Mouse (Mus musculus): Measurements from ENCODE around the gene Zfp850. TPM values are rescaled to one million over a fixed set of nuclear protein-coding genes. Genes with fewer than 3 reads are reported as not detected.

Zfp850 gene
- 0.55 and 0.78 TPM in 2 replicates for polyA plus RNA-seq (2015; fragmentation: Nextera tagmentation; extraction: Ambion mirVana)

GRCm38 (mm10) chr7:28013549-28014444 lies at the start of gene Zfp850:
Gene Zfp850, minus strand, starts transcription at chr7:28014115.

GRCm38 (mm10) chr7:28049476-28050409 lies 35.8 kb upstream of the Zfp850 start, which contains the start of gene Psmc4:
Gene Psmc4, minus strand, starts transcription at chr7:28050101.

GRCm38 (mm10) chr7:27978683-27979528 lies 35.0 kb downstream of the Zfp850 start, which contains the start of gene Zfp780b:
Gene Zfp780b, minus strand, starts transcription at chr7:27979171.

Other genes starting within 250 kb of the Zfp850 start
- 0.87 and 0.96 TPM in 2 replicates for gene Zfp626, start 206.9 kb downstream of the Zfp850 start, polyA plus RNA-seq (2015; fragmentation: Nextera tagmentation; extraction: Ambion mirVana)
- 2.7 and 2.9 TPM in 2 replicates for gene Zfp59, start 175.5 kb downstream of the Zfp850 start, polyA plus RNA-seq (2015; fragmentation: Nextera tagmentation; extraction: Ambion mirVana)
- gene Zfp607a, start 156.6 kb downstream of the Zfp850 start, polyA plus RNA-seq (2015; fragmentation: Nextera tagmentation; extraction: Ambion mirVana), result 1.8 TPM in 2 replicates
- 3.1 and 3.4 TPM in 2 replicates for gene Zfp974, start 84.7 kb downstream of the Zfp850 start, polyA plus RNA-seq (2015; fragmentation: Nextera tagmentation; extraction: Ambion mirVana)
- 7.2 and 7.6 TPM in 2 replicates for gene Zfp780b, start 34.9 kb downstream of the Zfp850 start, polyA plus RNA-seq (2015; fragmentation: Nextera tagmentation; extraction: Ambion mirVana)
- 179 and 196 TPM in 2 replicates for gene Psmc4, start 36.0 kb upstream of the Zfp850 start, polyA plus RNA-seq (2015; fragmentation: Nextera tagmentation; extraction: Ambion mirVana)
- gene Fcgbp, start 57.1 kb upstream of the Zfp850 start, polyA plus RNA-seq (2015; fragmentation: Nextera tagmentation; extraction: Ambion mirVana), result not detected in 2 replicates
- not detected in 2 replicates for gene 9530053A07Rik, start 115.4 kb upstream of the Zfp850 start, polyA plus RNA-seq (2015; fragmentation: Nextera tagmentation; extraction: Ambion mirVana)
- 38.9 and 55.1 TPM in 2 replicates for gene Fbl, start 155.6 kb upstream of the Zfp850 start, polyA plus RNA-seq (2015; fragmentation: Nextera tagmentation; extraction: Ambion mirVana)
- gene Dyrk1b, start 165.4 kb upstream of the Zfp850 start, polyA plus RNA-seq (2015; fragmentation: Nextera tagmentation; extraction: Ambion mirVana), result 49.8 and 62.1 TPM in 2 replicates